Mouse (Mus musculus): ENCODE results near the gene Ddx39.

Gene Ddx39

DNA sequence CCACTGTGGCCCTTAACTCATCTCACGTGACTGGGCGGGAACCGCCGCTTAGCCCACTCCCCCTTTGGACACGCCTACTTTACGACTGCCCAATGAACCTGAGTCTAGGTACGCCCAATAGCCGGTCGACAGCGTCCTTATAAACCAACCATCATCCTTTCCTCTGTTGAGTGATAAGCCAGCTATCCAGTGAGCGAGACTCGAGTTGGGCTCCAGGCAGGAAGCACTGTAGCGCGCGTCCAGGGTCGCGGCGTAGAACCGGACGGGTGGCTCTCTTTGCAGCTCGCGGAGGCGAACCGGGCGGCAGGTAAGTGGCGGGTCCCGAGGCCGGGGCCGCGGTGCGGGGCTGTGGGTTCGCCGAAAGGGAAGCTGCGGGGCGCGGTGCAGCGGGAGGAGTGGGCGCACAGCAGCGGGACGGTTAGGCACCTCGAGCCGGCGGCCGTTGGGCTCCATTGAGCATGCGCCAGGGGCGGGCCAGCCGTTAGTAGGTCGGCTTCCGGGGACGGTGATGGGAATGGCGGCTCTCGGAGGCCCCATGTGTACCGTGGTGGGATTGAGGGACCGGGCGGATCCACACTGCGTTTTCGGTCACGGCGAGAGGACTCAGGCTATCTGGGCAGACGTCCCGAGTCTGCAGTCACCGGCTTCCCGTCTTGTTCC, at the start of gene Ddx39:
Ddx39 (plus strand) TSS at position 147 of the 660 bp plus-strand sequence.
- in situ Hi-C loops (cut with MboI, MseI), result no loop called here

DNA sequence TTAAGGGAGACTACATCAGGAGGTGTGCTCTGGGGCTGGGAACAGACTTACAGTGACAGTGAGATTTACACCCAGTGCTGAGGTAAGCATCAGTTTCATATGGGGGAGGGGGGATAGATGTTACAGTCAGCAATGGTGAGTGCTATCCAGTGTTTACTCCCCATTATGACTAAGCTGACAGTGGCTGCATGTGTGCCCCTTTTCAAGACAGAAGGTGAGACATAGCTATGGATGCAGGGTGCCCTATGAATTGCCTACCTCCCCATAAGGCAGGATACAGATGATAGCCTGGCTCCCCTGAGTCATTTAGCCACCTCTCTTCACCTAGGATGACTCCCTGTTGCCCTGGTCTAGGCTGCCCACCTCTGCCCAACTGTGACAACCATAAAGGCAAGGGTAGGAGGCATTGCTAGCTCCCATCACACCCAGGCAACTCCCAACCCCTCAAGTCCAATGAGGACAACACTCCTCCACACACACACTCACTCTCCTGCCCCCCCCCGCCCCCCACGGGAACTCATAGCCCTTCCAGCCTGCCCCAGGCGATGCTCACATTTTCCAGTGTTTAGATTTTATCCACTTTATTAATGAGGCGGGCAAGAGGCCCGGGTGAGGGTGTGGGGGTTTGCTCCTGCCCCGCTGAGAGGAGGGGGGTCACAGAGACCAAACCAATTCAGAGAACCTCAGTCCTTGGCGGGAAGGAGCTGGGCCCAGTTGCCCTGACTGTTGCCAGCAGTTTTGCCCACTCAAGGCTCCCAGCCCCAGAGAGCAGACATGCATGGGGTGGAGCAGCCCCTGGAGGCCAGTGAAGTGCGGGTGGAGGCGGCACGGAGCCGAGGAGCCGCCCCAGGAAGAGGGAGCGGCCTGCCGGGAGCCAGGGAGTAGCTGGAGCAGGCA, 48.8 kb upstream of the Ddx39 start, which contains the start of gene Ptger1:
Ptger1 (plus strand) TSS at position 710 of the 897 bp plus-strand sequence.
- in situ Hi-C loops (cut with MboI, MseI), result no loop called here

DNA sequence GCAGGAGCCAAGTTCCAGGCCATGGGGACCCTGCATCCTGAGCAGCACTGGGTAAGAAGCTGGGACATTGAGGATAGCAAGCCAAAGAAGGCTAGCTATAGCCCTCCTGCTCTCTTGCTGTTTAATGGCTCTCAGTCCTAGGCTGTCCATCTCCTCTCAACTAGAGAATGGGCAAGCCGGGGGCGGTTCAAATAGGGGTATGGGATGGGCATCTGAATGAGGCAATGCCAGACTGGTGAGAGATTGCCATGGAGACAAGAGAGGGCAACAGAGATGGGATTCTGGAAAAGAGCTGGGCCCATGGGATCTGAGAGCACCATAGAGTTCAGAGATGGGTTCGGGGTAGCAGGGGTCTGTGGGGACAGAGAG, 48.1 kb upstream of the Ddx39 start:
- in situ Hi-C loops (cut with MboI, MseI), result no loop called here

- in situ Hi-C loops (cut with MboI, MseI), result no loop called here
Observed at GRCm38 (mm10) chr8:83667526-83667925, 47.5 kb upstream of the Ddx39 start.

GRCm38 (mm10) chr8:83668010-83668916, 46.7 kb upstream of the Ddx39 start:
- in situ Hi-C loops (cut with MboI, MseI), result no loop called here

GRCm38 (mm10) chr8:83669013-83669412, 46.0 kb upstream of the Ddx39 start:
- in situ Hi-C loops (cut with MboI, MseI), result no loop called here

DNA sequence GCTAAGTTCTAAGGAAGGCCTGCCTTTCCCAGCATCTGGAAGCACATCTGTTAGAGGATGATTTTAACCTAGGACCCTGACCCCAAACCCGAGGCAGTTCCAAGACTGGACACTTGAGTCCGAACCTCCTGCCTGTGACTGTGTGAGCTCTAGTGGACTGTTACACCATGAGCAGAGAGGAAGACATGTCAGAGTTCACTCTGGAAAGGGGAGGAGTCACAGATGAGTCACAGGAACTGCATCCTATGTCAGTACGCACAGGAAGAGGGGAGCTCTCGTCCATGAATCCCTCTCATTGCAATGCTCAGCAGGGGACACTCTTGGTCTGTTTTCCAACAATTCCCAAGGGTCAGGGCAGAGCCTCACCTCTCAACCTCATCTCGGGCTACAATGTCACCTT, 42.0 kb upstream of the Ddx39 start:
- in situ Hi-C loops (cut with MboI, MseI), result no loop called here

- in situ Hi-C loops (cut with MboI, MseI), result no loop called here
Observed at GRCm38 (mm10) chr8:83674497-83674896, 40.5 kb upstream of the Ddx39 start.

DNA sequence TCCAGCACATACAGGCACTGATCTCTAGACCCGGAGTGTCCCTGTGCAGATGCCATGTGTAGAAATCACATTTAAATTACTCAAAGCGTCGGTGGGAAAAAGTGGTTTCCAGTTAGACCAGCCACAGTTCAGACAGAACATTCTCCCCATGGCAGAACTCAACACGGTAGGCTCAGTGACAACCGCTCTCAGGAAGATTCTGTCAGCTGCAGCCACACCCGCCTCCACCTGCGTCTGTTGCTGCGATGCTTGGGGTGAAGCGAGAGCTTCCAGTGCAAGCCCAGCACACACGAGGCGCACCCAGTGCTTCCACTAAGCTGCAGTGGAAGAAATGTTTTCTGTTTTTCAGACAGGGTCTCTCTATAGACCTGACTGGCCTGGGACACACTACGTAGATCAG, 35.1 kb upstream of the Ddx39 start:
- in situ Hi-C loops (cut with MboI, MseI), result loop anchor here in 1 of 2 experiments (25.0 kb wide), 1 partner anchor 1382 kb away; the partner anchor contains the start of genes Dhps, Fbxw9 and Gm5741

DNA sequence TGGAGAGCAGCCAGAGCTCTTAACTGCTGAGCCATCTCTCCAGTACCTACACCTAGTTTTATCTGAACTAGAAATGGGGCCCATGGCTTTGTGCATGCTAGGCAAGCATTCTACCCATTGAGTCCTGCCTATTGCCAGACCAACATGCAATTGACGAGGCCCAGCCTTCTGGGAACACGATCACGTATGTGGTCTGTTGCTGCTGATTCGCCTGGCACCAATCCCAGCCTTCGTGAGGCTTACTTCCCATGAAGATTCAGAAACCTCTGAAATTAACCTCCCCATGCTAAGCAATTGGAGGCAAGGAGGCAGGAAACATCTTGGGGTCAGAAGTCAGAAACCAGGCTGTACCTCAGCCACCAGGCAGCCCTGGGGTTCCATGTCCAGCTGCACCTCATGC, 34.4 kb upstream of the Ddx39 start:
- in situ Hi-C loops (cut with MboI, MseI), result loop anchor here in 1 of 2 experiments (25.0 kb wide), 1 partner anchor 1382 kb away; the partner anchor contains the start of genes Dhps, Fbxw9 and Gm5741

DNA sequence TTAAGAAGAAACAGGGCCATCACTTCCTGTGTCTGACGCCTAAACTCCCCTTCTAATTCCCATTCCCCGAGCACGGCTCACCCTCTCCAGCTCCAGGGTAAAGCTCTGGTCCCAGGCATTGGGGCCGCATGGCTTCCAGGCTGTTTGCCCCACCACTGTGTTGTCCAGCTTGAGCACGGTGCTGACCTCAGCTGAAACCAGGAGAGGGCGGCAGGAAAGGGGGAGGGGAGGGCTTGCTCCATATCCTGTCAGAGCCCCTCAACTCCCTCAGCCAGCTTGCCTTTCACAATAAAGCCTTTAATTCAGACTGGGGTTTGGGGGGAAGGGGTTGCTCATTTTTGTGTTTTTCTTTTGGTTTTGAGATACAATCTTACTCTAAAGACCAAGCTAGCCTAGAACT, 33.9 kb upstream of the Ddx39 start:
- in situ Hi-C loops (cut with MboI, MseI), result loop anchor here in 1 of 2 experiments (25.0 kb wide), 1 partner anchor 1381 kb away; the partner anchor contains the start of genes Dhps, Fbxw9 and Gm5741

DNA sequence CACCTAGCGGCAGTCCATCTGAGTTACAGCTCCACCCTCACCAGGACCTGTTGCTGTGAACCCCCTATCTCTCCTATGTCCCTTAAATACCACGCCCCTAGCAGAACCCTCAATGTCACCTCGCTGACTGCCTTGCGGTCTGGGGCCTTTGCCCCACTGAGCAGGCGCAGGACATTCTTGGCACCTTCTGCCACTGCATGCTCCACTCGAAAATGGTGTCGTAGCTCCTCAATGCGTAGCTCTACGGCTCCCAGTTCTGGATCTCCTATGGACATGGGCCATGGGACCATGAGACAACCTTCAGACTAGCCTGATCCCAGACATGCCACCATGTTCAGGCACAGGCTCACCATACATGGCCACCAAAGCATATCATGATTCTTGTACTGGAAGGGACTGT, 30.5 kb upstream of the Ddx39 start:
- in situ Hi-C loops (cut with MboI, MseI), result loop anchor here in 1 of 2 experiments (25.0 kb wide), 1 partner anchor 1378 kb away; the partner anchor contains the start of genes Dhps, Fbxw9 and Gm5741

GRCm38 (mm10) chr8:83689264-83689663, 25.7 kb upstream of the Ddx39 start:
- in situ Hi-C loops (cut with MboI, MseI), result loop anchor here in 1 of 2 experiments (25.0 kb wide), 1 partner anchor 1373 kb away; the partner anchor contains the start of genes Dhps, Fbxw9 and Gm5741

GRCm38 (mm10) chr8:83693609-83694236, 21.3 kb upstream of the Ddx39 start:
- in situ Hi-C loops (cut with MboI, MseI), result loop anchor here in 1 of 2 experiments (25.0 kb wide), 1 partner anchor 1369 kb away; the partner anchor contains the start of genes Dhps, Fbxw9 and Gm5741

- in situ Hi-C loops (cut with MboI, MseI), result loop anchor here in 1 of 2 experiments (25.0 kb wide), 1 partner anchor 1368 kb away; the partner anchor contains the start of genes Dhps, Fbxw9 and Gm5741
Observed at GRCm38 (mm10) chr8:83694369-83695160, 20.4 kb upstream of the Ddx39 start.

GRCm38 (mm10) chr8:83695351-83696106, 19.4 kb upstream of the Ddx39 start:
- in situ Hi-C loops (cut with MboI, MseI), result loop anchor here in 1 of 2 experiments (25.0 kb wide), 1 partner anchor 1367 kb away; the partner anchor contains the start of genes Dhps, Fbxw9 and Gm5741

DNA sequence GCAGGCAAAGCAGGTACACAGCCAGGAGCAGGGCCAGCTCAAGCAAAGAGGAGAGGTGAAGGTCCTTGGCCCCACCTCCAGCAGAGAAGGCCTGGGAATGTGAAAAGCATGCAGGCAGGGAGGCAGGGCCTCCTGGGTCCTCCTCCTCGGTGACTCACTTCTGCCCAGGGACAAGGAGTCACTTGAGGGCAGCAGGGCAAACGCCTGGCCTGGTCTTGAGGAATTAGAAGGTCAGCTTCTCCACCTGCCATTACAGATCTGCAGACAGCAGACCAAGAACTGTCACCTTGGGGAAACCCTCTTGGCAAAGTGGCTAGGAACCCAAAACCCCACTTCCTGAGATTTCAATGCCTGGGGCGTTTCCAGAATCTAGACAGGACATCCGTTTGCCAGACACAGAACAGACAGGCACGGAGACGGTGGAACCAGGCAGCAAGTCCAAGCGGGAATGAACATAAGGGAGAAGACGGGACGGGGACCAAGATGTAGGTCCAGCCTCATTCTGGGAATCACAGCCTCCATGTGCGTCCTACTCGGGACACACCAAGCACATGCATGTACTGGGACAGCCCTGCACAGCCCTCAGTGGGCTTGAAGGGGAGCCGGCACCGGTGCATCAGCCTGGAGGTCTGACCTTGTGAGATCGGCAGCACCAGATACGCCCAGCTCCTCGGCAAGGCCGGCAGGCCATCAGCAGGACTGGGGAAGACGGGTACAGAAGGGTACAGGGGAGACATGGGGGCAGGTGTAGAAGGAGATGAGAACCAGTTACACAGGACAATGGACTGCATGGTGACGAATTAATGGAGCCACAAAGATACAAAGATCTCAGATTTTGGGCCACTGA, 17.4 kb upstream of the Ddx39 start:
- in situ Hi-C loops (cut with MboI, MseI), result loop anchor here in 1 of 2 experiments (25.0 kb wide), 1 partner anchor 1365 kb away; the partner anchor contains the start of genes Dhps, Fbxw9 and Gm5741

- in situ Hi-C loops (cut with MboI, MseI), result loop anchor here in 1 of 2 experiments (25.0 kb wide), 1 partner anchor 1364 kb away; the partner anchor contains the start of genes Dhps, Fbxw9 and Gm5741
Observed at GRCm38 (mm10) chr8:83698291-83698660, 16.7 kb upstream of the Ddx39 start.

All from T-helper 17 cell (primary cell).